Mouse (Mus musculus) kidney, adult 2 months (tissue): ENCODE data around the gene Uvrag.

Experiments used
- CTCF ChIP-seq: fragments of 200-500 bp; conservative IDR thresholded peaks from 2 replicates; pipeline ENCODE4 v1.5.1; 2011; ENCODE audit warnings: low read depth, mild to moderate bottlenecking, control low read depth, low read length, moderate library complexity, mixed read lengths; ENCODE audit not compliant: insufficient read depth, insufficient read length
- POLR2A ChIP-seq: fragments of 200-500 bp; IDR thresholded peaks from one replicate; pipeline ENCODE4 v1.6.1; 2011; ENCODE audit warnings: low read depth, low read length, control low read depth

DNA sequence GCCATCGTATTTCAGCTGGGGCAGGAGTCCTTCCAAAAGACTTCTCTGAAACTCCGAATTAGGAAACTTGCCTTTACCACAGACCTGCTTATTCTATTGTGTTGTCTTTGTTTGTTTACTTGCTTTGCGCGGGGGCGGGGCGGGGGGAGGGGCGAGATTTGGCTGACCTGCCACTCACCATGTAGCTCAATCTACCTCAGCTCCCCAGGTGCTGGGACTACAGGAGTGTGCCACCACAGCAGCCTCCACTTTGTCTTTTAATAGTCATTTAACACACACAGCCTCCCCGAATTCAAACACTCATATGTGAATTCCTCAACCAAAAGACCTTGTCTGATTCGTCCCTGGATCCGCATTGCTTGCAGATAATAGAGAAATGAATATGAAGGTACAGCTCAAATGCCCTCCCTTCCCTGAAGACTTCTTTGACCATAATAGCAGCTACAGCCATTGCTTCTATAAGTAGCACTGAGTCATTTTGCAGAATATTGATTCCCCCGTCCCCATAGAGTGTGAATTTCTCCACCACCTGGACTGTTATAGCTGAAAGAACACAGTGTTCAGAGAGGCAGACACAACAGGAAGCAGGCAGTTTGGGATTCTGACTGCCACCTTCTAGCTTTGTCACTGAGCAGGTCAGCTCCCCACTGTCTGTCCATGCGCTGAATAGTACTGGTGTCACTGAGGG lies 1.1 kb upstream of the Uvrag start:
- no peak for TF ChIP-seq CTCF
- TF ChIP-seq POLR2A, result no peak
